Mouse (Mus musculus) WW6 (cell line): ENCODE data around the gene Il20.

Experiments
- DNase-seq: peaks from one replicate; pipeline ENCODE4 v3.0.0-alpha.2; 2013; ENCODE audit warnings: low read depth, low spot score

The Il20 gene

GRCm38 (mm10) chr1:130865541-130866221 lies 45.6 kb downstream of the Il20 start, which contains the start of gene Fcmr:
Gene Fcmr (plus strand): TSS chr1:130865669.
- no peak for DNase-seq

- DNase-seq, result no peak
Observed at GRCm38 (mm10) chr1:130864741-130865140, 46.5 kb downstream of the Il20 start.

GRCm38 (mm10) chr1:130864238-130864637 lies 47.0 kb downstream of the Il20 start:
- DNase-seq, result no peak

- no peak for DNase-seq
Observed at GRCm38 (mm10) chr1:130857456-130857855, 53.8 kb downstream of the Il20 start.
